Mouse (Mus musculus) limb, embryonic 14.5 days (tissue): ENCODE results near the gene Rtkn. TPM values are rescaled to one million over a fixed set of nuclear protein-coding genes. Genes with fewer than 3 reads are reported as not detected.
A peak's percentile ranks its signal among the peaks of the same experiment; 100 is the strongest.

Source experiments
- ATAC-seq: fragments of 200-750 bp; cut with Nextera tagmentation; 2 replicates; pipeline ENCODE4 v1.8.0; 2017; ENCODE audit warnings: low read depth, moderate number of reproducible peaks, moderate TSS enrichment; ENCODE audit not compliant: low FRiP score
- DNase-seq: peaks from one replicate; pipeline ENCODE4 v3.0.0-alpha.2; 2015; ENCODE audit warnings: low spot score
- H3K27ac ChIP-seq: fragments of 300-500 bp; sonication (generic); replicated peaks from 2 replicates; pipeline ENCODE4 v1.5.1; 2014; ENCODE audit warnings: low read depth, mild to moderate bottlenecking, low read length, moderate library complexity, mixed read lengths
- H3K27me3 ChIP-seq: fragments of 300-500 bp; sonication (generic); 2 replicates; pipeline ENCODE4 v1.6.1; 2014; ENCODE audit warnings: low read length, mixed read lengths; ENCODE audit not compliant: control insufficient read depth, insufficient read depth
- H3K36me3 ChIP-seq: fragments of 300-500 bp; sonication (generic); 2 replicates; pipeline ENCODE4 v1.6.1; 2014; ENCODE audit warnings: mild to moderate bottlenecking, low read length, moderate library complexity, mixed read lengths; ENCODE audit not compliant: control insufficient read depth, insufficient read depth
- H3K4me1 ChIP-seq: fragments of 300-500 bp; sonication (generic); 2 replicates; pipeline ENCODE4 v1.6.1; 2014; ENCODE audit warnings: antibody characterized with exemption, low read length, mixed read lengths; ENCODE audit not compliant: control insufficient read depth, insufficient read depth
- H3K4me2 ChIP-seq: fragments of 300-500 bp; sonication (generic); replicated peaks from 2 replicates; pipeline ENCODE4 v1.6.1; 2014; ENCODE audit warnings: low read depth, mild to moderate bottlenecking, low read length, moderate library complexity; ENCODE audit not compliant: severe bottlenecking
- H3K4me3 ChIP-seq: fragments of 300-500 bp; sonication (generic); replicated peaks from 2 replicates; pipeline ENCODE4 v1.5.1; 2014; ENCODE audit warnings: low read length
- H3K9ac ChIP-seq: fragments of 300-500 bp; sonication (generic); 2 replicates; pipeline ENCODE4 v1.6.1; 2014; ENCODE audit warnings: mild to moderate bottlenecking, low read depth, low read length, moderate library complexity; ENCODE audit not compliant: severe bottlenecking
- H3K9me3 ChIP-seq: fragments of 300-500 bp; sonication (generic); 2 replicates; pipeline ENCODE4 v1.6.1; 2016; ENCODE audit warnings: low read length; ENCODE audit not compliant: control insufficient read depth
- POLR2A ChIP-seq: fragments of 200-500 bp; IDR thresholded peaks from 2 replicates; pipeline ENCODE4 v1.8.0; 2012; ENCODE audit warnings: inconsistent platforms, mild to moderate bottlenecking, moderate library complexity, borderline replicate concordance; ENCODE audit not compliant: insufficient read depth, insufficient read length; ENCODE audit errors: extremely low read depth
- WGBS: fragments of 180-500 bp; shearing (Covaris S2); extraction: QIAGEN DNeasy Blood & Tissue Kit; methylation state at CpG from one replicate; pipeline ENCODE4 v1.1.7; 2014; 5-methylcytosine and 5-hydroxymethylcytosine counted together
- polyA plus RNA-seq, 2 experiments: library from polyadenylated mRNA; depleted of rRNA in 1 of 2; stranded (reverse) in 1 of 2; unstranded in 1 of 2; fragments of >200 nt; fragmentation: Nextera tagmentation in 1 of 2; extraction: Ambion mirVana in 1 of 2; gene quantifications; 2 replicates each; pipeline versions ENCODE4 v1.2.1 to v1.2.3; 2012 to 2014

The Rtkn gene
- 151 and 218 TPM in 2 replicates for polyA plus RNA-seq (2012; rRNA removed)
- 40.7 and 46.2 TPM in 2 replicates for polyA plus RNA-seq (2014; fragmentation: Nextera tagmentation; extraction: Ambion mirVana)

GRCm38 (mm10) chr6:83134951-83135513, at the start of gene Rtkn:
TSS of gene Rtkn (plus strand) at chr6:83135463.
- peak within 1 kb of the TSS; percentile 61 for H3K4me3 ChIP-seq
- TF ChIP-seq POLR2A = no peak
- peaks cover 35% of the 10 kb centered on the region for H3K4me1 ChIP-seq
- H3K9ac ChIP-seq = peak within 1 kb of the TSS; percentile 90
- H3K27ac ChIP-seq = peak within 1 kb of the TSS; percentile 100
- DNase-seq (no peak), ATAC-seq (no peak)
- no peaks in the 10 kb centered on the region for H3K27me3 ChIP-seq
- H3K4me2 ChIP-seq = peak within 1 kb of the TSS; percentile 90
- peaks cover 2% of the 10 kb centered on the region for H3K36me3 ChIP-seq
- H3K9me3 ChIP-seq = no peaks in the 10 kb centered on the region
- 58% methylated on average over 7 of the region's 7 CpGs for WGBS

GRCm38 (mm10) chr6:83086121-83087035, 48.9 kb upstream of the Rtkn start, which contains the start of gene Lbx2:
TSS of gene Lbx2 (plus strand) at chr6:83086367.
- Histone ChIP-seq H3K9me3 (no peaks in the 10 kb centered on the region), H3K27ac (no peak within 1 kb of the TSS), H3K9ac (peak within 1 kb of the TSS; percentile 9; the same call in 1 of the 2 replicates), H3K4me2 (peak within 1 kb of the TSS; percentile 49), H3K4me3 (peak within 1 kb of the TSS; percentile 29), H3K4me1 (peaks cover 8% of the 10 kb centered on the region; the same call in 1 of the 2 replicates), H3K27me3 (peaks cover 60% of the 10 kb centered on the region), H3K36me3 (peaks cover 7% of the 10 kb centered on the region; the same call in 1 of the 2 replicates)
- DNase-seq = no peak
- 4% methylated on average over 42 of the region's 42 CpGs for WGBS
- no peak for TF ChIP-seq POLR2A
- no peak for ATAC-seq

- peak overlapping the region; percentile 25 for H3K4me2 ChIP-seq
- H3K27me3 ChIP-seq = peaks cover 60% of the 10 kb centered on the region
- no peaks in the 10 kb centered on the region; the same call in 1 of the 2 replicates for H3K36me3 ChIP-seq
- H3K4me3 ChIP-seq = peak overlapping the region; percentile 11
- no peak for DNase-seq
- H3K27ac ChIP-seq = no peak overlapping the region
- peak overlapping the region; percentile 9; the same call in 1 of the 2 replicates for H3K9ac ChIP-seq
- TF ChIP-seq POLR2A = no peak
- ATAC-seq = no peak
- H3K9me3 ChIP-seq = no peaks in the 10 kb centered on the region
- peaks cover 8% of the 10 kb centered on the region; the same call in 1 of the 2 replicates for H3K4me1 ChIP-seq
- WGBS = 1% methylated on average over 47 of the region's 47 CpGs
Observed at GRCm38 (mm10) chr6:83087205-83087925, 47.9 kb upstream of the Rtkn start.

- H3K4me2 ChIP-seq = peak overlapping the region; percentile 25; the same call in 1 of the 2 replicates
Observed at GRCm38 (mm10) chr6:83087926-83088260, 47.4 kb upstream of the Rtkn start.

More at GRCm38 (mm10) chr6:83087926-83088260, 47.4 kb upstream of the Rtkn start:
- no peaks in the 10 kb centered on the region for H3K36me3 ChIP-seq
- peak overlapping the region; percentile 11 for H3K4me3 ChIP-seq
- peaks cover 60% of the 10 kb centered on the region for H3K27me3 ChIP-seq
- WGBS = 10% methylated on average over 9 of the region's 9 CpGs
- ATAC-seq = no peak
- H3K9ac ChIP-seq = no peak overlapping the region; the same call in 1 of the 2 replicates
- H3K4me1 ChIP-seq = peaks cover 8% of the 10 kb centered on the region; the same call in 1 of the 2 replicates
- no peak for TF ChIP-seq POLR2A
- H3K27ac ChIP-seq = no peak overlapping the region
- DNase-seq = no peak
- no peaks in the 10 kb centered on the region for H3K9me3 ChIP-seq
